Mouse (Mus musculus) layer of hippocampus, postnatal 10 days (tissue): ENCODE results near the gene Clybl. TPM values are rescaled to one million over a fixed set of nuclear protein-coding genes. Genes with fewer than 3 reads are reported as not detected.

ENCODE experiments used
- DNase-seq, 2 experiments: peaks; one replicate each; pipeline ENCODE4 v3.0.0; 2021; ENCODE audit warnings: low spot score in 2 of 2
- long read RNA-seq: library from polyadenylated mRNA; stranded (forward); transcript quantifications from one replicate; pipeline ENCODE4 v2.0.0, GENCODE M21; 2023
- total RNA-seq, 2 experiments: library from RNA; stranded (reverse); gene quantifications; 2 replicates each; pipeline ENCODE4 v1.2.3; 2021

The Clybl gene
- total RNA-seq, result 10 to 100 TPM; 22.5 to 24.1 TPM
- long read RNA-seq, transcript Clybl-201 (8 exons, 1,231 nt), result major isoform, 38 of 59 reads
- long read RNA-seq, partial matches to known transcripts, result 7 of 59 reads
- long read RNA-seq, other reads (novel, unspliced or antisense), result 14 of 59 reads

DNA sequence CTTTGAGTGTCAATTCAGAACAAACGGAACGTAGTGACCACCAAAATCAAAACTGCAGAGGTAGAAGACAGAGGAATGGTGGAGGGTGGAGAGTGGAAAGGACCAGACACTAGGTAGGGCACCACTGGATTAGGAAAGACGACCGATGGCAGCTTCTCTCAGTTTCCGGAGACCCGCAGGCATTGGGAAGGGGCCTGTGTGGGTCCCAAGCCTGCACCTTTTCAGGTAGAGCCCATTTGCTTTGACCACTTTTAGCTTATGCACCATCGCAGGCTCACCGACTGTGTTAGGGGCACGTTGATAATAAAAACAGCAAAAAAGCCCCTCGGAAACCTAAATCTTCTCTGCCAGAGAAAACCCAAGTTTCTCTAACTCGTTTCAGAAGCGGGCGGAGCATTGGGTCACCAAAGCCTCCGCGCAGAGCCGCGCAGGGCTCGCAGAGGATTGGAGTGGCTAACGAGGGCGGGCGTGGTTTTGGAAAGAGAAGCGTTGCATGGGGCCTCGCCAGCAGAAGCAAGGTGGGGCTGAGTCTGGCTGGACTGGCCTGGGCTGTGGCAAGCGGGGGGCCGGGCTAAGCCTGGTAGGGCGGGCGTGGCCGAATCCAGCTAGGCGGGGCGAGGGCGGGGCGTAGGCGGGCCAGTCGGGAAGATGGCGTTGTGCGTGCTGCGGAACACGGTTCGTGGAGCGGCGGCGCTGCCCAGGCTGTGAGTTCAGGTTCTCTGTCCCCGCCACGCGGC, at the start of gene Clybl:
Gene Clybl (plus strand): TSS at position 627 of the 737 bp plus-strand sequence.
- peak; percentile 91 to 94 for DNase-seq

DNA sequence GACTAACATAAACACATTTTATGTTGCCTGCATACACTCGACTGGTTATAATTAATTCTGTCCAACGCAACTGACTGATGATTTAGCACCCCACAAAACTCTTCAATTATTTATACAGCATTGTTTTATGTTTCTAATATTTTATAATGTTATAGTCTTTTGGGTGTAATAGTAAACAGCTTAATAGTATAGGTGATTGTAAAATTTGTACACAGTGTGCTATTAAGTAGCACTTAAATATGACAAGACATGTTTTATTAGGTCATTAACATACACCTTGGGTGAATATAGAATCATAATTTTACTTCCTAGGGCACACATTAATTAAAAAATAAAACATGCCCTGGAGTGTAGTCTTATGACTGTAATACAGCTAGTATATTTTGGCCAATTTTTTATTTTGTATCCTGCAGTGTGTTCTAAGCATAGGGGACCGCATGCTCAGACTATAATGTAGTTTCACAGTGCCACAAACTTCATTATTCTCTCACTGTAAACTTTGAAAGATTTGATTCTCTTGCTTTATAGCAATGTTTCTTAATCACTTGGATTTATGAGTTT, 45.1 kb upstream of the Clybl start:
- no peak for DNase-seq

DNA sequence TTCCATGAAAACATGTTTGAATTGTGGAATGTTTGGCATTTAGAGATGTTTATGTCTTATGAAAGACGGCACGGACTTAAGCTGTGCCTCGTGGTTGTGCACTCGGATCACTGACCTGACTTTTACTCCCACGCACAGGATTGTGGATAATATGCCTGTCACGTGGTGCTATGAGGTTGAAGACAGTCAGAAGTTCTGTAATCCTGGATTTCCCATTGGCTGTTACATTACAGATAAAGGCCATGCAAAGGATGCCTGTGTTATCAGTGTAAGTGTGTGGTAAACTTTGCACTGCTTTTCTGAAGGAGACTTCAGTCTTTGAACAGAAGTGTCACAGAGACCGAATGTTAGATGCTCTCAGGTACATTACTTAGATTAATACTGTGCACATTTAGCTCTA, 44.3 kb upstream of the Clybl start:
- DNase-seq, result no peak

DNA sequence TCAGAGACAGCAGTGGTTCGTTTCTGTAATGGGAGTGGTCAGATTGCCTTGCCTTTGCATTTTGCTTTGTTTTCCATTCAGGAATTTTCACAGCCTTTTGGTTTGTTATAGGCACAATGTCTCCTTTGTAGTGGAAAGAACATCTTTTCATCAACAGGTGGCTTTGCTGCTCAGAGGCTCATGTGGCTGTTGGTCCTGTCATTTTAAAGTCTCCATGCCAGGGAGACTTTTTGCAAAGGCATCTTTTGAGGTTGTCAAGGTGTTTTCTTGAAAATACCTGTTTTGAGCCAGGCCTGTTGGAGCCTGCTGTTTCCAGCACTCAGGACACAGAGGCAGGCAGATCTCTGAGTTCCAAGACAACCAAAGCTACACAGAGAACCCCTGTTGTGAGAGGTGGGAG, 41.4 kb upstream of the Clybl start:
- DNase-seq, result no peak

DNA sequence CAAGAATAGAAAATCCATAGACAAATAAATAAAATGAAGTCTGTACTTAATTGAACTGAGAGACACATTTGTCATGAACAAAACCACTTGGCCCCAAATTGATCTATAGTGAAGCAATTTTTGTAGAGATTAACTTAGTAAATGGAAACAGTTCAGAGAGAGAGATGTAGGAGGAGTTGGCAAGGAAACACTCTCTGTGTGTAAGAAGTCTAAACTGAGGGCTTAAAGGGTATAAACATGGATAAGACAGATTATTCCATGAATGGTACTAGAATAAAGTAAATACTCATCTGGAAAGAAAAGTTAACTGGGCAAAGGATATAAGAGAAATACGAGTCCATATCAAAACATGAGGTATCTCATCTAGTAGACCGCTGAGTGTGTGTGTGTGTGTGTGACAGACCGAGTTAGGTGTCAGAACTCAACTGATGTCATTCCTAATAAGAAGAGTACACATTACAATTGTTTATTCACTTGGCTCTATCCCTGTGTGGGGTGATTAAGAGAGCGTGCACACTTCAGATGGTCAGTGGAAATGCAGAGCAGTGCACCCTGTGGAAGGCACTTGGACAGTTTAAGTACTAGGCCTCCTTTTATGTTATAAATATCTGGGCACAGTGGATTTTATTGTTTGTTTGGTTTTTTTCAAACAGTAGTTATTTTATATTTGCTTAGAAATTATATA, 37.8 kb upstream of the Clybl start:
- no peak for DNase-seq

DNA sequence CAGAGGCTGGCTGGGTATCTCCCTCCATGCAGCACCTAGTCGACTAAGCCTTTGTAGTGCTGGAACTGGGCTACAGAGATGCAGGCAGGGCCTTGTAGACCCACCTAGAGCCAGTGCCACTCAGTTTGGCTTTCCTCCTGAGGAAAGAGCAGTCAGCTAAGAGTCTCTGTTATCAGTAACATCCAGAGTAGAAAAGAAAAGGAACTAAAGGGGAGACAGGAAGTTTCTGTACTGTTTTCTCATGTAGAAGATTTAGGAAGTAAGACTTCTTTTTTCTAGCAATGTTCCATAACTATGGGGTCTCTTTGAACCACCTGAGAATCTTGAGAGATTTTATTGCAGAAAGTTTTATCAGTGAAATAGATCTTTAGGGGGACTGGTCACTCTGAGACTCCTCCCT, 36.1 kb upstream of the Clybl start:
- no peak for DNase-seq

DNA sequence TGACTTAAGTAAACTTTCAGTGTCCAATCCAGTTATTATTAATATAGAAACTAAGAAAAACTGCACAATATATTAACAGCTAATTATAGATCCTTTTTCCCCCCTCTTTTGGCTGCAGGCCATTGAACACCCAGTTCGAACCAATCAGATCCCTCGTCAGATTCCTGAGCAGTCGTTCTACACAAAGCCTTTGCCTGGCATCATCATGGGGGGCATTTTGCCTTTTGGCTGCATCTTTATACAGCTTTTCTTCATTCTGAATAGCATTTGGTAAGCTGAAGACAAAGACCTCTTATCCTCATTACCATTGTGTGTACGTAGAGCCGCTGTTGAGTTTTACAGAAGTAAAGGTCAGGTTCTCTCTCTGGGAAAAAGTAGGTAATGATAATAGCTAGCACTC, 30.9 kb upstream of the Clybl start:
- DNase-seq, result no peak

DNA sequence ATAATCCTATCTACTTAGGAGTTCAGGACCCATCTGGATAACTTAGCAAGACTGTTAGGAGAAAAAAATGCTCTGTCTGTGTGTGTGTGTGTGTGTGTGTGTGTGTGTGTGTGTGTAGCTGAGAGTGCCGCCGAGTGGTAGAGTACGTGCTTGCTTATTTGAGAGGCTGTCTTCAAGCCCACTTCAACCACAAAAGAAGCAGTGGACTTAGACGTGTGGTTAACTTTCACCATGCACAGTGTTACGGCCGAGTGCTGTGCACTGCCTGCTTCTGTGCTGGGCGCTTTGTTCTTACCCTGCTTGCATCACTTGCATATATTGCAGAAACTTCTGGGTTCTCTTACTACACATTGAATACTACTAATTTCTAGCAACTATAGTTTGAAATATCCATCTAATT, 23.8 kb upstream of the Clybl start:
- no peak for DNase-seq

DNA sequence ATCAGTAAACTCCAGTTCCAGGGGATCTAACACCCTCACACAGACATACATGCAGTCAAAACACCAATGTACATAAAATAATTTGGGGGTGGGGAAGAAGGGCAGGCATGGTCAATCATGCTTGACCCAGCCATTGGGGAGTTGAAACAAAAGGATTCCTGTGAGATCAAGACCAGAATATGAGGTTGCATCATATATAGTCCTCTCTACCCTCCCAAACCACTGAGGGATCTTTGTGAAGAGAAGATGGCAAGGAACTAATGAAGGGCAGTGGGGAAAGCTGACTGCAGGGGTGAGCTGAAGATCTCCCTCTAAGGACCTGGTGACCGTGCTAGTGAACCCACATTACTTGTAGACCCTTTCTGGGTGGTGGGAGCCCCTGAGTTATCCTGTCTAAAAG, 20.6 kb upstream of the Clybl start:
- no peak for DNase-seq

DNA sequence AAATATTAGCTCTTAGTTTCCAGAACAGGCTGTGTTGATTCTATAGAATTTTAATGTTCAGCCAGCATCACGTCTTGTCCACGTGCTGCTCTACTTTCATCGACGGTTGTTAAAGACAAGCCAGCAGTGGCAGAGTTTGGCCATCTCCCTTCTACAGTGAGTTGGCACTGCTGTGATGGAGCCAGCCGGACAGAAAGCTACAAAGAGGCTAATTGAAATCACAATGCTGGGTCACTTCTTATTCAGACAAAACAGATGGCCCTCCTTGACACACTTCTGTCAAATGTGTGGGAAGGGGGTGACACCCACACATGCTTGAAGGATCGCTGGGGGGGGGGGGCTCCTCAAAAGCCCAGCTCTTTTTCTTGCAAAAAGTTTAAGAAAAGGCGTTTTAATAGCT, 12.6 kb upstream of the Clybl start:
- DNase-seq, result no peak

DNA sequence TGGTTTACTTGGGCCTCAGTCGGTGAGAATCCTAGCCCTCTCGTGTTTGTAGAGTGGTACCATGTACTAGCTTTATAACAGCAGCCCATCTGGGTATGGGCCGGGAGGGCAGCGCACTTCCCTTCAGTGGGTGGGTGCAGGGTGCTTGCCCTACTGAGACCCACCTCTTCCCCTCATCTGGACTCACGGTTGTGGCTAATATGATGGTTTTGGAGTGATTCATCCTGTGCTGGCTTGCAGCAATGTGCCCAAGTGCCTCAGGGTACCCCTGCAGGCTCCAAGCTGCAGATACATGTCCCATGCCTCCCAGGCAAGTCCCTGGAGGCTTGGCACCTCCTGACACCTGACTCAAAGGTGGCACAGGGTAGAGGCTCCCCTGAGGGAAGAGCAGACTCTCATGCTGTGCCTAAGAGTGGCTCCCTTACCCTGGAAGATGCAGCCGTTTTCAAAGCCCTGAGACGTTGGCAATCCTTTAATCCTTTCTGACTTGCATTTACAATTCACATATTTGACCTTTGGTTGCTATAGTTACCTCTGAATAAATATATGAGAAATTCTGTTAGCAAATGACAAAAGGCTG, 11.2 kb upstream of the Clybl start:
- DNase-seq, result no peak

DNA sequence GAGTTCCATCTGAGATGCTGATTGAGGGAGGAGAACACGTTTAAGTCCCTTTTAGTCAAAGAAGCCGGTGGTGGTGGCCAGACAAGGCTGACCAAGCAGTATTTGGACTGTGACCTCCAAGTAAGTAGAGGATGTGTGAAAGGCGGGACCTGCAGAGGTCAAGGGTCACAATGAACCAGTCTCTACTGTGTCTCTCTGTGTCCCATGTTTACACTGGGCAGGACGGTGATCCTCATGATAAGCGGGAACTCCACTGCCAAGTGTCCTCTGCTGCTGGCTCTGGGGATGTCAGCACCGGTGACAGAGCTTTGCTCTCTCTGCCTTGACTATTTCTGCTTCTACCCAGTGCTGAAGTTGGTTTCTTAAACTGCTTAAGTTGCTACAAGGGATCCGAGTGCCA, 10.5 kb upstream of the Clybl start:
- no peak for DNase-seq

DNA sequence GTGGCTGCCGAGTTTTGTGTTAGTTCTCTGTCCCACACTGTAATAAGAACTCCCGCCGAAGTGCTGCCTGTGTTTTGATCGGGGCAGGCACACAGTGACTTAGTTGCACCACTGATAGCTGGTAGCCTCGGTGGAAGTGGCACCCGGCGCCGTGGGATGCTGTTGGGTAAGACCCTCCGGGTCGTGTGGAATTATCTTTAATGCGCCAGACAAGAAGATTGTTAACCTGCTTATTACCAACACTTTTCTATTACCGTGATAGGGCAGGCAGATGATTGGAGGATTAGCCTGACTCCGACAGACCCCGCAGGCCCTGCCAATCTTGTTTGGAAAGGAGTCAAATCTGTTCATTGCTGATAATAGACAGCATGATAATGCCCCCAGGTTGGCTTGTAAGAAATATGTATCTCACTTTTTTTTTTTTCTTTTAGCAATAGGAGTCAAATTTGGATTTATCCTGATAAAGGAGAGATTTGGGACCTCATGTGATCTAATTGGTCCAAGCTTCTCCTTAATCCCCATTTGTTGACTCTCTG, 5.2 kb upstream of the Clybl start:
- DNase-seq, result no peak

DNA sequence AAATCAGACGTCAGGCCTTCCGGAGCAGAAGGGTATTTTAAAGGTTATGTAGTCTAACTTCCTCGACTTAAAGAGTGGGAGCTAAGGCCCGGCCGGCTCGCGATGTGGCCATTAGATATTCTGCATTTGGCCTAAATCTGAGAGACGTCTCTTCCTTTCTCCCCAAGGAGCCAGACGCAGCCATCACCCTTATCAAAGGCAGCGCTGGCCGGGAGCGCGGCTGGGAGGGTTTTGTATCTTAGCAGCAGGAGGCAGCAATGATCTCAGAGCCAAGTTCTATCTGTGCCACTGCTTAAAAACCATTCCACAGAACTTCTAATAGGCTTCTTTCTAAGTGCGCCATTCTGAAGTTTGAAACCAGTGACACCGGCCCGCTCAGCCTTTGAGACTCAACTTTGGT, 2.2 kb upstream of the Clybl start:
- peak in 1 of 2 experiments; percentile 38 for DNase-seq

DNA sequence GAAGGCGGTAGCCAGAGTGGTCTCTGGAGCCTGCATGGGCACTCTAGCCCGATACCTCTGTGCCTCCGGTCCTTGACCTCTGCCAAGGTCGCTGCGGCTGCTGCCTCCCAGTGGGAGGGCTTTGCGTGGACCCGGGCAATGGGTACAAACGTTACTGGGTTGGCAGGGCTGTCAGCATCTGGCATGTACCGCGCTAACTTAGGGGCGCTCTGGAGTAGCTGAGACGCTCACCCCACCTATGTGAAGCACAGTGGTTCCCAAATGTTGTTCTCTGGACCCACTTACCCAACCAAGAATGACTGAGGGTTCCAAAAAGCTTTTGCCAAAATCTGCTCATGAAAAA, 282 bp downstream of the Clybl start:
- DNase-seq, result no peak

DNA sequence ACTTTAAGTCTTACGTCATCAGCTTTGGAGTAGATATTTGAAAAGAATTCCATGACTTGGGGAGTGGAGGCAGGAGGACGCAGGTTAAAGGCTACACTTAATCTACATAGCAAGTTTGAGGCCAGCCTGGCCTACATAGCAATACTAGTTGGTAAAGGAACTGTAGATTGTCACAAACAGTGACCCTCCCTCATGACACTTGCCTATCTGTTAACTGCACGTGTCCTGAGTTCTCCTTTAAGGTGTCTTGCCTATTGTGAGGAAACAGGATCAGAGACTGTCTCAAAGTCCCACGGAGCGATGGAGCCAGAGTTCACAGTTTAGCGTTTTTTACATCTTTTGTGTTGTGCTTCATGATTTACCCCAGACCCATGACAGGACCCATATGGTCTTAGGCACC, 716 bp downstream of the Clybl start:
- DNase-seq, result no peak

DNA sequence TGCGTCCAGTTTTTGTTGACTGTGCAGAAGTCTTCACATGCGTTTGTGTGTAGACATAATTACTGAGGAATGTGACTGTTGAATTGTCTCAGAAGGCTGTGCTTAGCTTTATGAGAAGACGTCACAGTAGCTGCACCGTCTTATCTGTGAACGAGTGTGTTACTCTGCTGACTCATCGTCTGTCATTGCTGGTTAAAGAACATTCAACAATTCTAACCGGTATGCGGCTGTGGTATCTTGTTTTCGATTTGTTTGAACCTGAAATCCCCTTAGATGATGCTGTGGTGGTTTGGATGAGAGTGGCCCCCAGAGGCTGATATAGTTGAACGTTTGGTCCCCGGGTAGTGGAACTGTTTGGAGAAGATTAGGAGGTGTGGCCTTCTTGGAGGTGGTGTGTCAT, 2.5 kb downstream of the Clybl start:
- DNase-seq, result no peak

DNA sequence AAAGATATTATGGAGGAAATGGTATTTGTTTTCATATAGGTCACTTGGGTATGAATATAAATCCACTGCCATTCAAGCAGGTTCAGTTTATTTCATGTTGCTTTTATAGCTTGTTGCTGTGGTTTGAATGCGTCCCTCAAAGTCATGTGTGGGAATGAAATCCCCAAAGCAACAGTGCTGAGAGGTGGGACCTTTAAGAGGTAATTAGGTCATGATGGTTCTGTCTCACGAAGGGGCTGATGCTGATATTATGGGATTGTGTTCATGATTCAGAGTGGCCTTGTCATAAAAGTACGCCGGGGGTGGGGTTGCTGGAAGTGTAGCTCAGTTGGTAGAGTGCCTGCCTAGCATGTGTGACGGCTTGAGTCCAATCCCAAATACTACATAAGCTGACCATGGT, 6.7 kb downstream of the Clybl start:
- DNase-seq, result no peak

DNA sequence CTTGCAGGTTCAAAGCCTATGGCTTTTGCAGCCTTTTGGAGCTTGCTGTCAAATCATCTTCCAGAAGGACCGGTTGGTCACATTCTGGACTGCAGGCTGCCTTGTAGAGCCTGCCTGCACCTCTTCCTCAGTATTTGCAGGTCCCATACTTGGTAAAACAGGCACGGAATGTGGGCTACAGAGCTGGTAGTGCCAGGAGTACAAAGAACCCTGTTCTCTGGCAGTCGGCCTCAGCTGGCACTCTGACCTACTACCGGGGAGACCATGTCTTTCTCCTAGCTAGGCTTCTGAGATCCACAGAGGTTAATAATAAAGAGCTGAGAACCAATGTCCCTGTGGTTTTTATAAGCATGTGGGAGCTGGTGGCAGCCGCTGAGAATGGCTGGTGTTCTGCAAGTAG, 8.4 kb downstream of the Clybl start:
- peak; percentile 39 to 41 for DNase-seq

DNA sequence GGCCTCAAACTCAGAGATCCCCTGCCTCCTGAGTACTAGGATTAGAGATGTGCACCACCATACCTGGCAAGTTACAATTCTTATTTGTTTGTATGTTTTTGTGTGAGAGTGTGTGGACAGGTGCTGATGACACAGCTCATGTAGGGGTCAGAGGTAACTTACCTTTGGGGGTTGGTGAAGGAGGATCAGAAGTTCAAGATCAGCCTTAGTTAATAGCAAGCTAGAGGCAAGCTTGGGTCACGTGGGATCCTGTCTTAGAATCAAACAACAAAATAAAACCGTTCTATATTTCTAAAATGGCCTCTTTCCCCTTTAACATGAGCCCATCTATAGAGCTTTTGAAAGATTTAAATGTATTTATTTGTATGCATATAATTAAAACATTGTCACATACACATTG, 9.0 kb downstream of the Clybl start:
- no peak for DNase-seq

DNA sequence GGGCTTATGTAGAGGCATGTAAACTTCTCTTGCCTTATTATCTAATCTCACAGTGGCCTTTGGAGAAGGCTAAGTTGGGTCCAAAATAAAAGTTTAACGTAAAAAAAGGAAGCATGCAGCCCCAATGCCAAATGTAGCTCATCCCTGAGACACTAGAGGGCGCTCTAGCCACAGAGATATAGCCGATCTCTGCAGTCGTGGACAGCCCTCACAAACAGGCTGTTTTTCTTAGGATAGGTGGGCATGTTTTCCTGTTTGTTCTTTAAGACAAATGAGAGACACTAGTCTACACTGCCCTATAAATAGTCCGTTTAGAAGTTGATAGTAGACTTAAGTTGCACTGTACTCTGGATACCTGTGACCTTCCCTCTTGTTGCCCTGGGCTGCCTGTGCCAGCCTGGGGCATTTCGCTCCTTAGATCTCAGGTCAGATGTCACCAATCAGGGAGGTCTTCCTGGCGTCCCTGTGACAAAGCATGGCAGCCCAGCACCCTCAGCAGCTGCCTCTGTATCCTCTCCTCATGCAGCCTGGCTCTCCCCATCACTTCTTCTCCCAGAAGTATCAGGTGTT, 9.5 kb downstream of the Clybl start:
- DNase-seq, result peak; percentile 77 to 79

DNA sequence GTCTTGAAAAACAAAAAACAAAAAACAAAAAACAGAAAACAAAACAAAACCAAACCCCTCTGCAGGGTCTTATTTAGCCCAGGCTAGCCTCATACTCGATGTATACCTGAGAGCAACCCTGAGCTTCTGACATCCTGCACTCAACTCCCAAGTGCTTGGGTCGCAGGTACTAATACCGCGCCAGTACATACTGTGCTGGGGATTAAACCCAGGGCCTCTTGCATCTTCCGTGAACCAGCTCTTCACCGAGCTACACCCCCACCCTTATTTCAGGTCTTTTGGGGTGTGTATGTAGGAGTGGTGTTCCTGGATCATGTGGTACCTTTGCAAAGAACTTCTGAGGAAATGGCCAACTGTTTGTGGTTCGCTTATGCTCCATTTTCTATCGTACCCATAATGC, 13.1 kb downstream of the Clybl start:
- DNase-seq, result no peak
